8 mouse cellular contexts compared by ENCODE assay signal in genomic region chr1:90690591-90691116, GRCm38 (mm10).
DNase-seq lines count a peak whose midpoint lies in the region; ATAC-seq and TF ChIP-seq lines count a peak whose summit lies in the region.

No protein-coding gene starts in this region.

- no peaks in the 10 kb centered on the region for H3K27me3 ChIP-seq in heart, embryonic 12.5 days (replicated peaks)
- H3K27me3 ChIP-seq in heart, embryonic 10.5 days (ENCODE audit: insufficient read depth, poor library complexity, severe bottlenecking) = no peaks in the 10 kb centered on the region
- H3K27me3 ChIP-seq in stomach, postnatal 0 days (ENCODE audit: control insufficient read depth, insufficient read depth, low read length) = no peaks in the 10 kb centered on the region
- no peaks in the 10 kb centered on the region for H3K27me3 ChIP-seq in hindbrain, embryonic 11.5 days (ENCODE audit: control insufficient read depth, insufficient read depth, low read length)

- H3K4me3 ChIP-seq in heart, embryonic 12.5 days = no peak overlapping the region
- no peak overlapping the region for H3K4me3 ChIP-seq in heart, embryonic 10.5 days
- no peak overlapping the region for H3K4me3 ChIP-seq in embryonic fibroblast, embryonic 13.5 days (ENCODE audit: insufficient read depth, low read length)
- no peak overlapping the region for H3K4me3 ChIP-seq in stomach, postnatal 0 days (ENCODE audit: low read depth, low read length)
- H3K4me3 ChIP-seq in hindbrain, embryonic 11.5 days (ENCODE audit: low read depth, low read length) = no peak overlapping the region

- no peak for TF ChIP-seq EP300 in stomach, postnatal 0 days (optimal IDR thresholded peaks at IDR 0.05)

- H3K36me3 ChIP-seq in heart, embryonic 12.5 days = no peaks in the 10 kb centered on the region
- H3K36me3 ChIP-seq in heart, embryonic 10.5 days = no peaks in the 10 kb centered on the region
- no peaks in the 10 kb centered on the region for H3K36me3 ChIP-seq in stomach, postnatal 0 days (ENCODE audit: control insufficient read depth, insufficient read depth, low read length)
- H3K36me3 ChIP-seq in hindbrain, embryonic 11.5 days (ENCODE audit: control insufficient read depth, insufficient read depth, low read length) = no peaks in the 10 kb centered on the region

- no peak overlapping the region for H3K9ac ChIP-seq in heart, embryonic 12.5 days
- H3K9ac ChIP-seq in stomach, postnatal 0 days (ENCODE audit: low read length) = no peak overlapping the region
- no peak overlapping the region for H3K9ac ChIP-seq in hindbrain, embryonic 11.5 days (ENCODE audit: low read depth, low read length)

- WGBS in heart, embryonic 12.5 days = 32% methylated on average over 4 of the region's 4 CpGs
- WGBS in heart, embryonic 10.5 days = 44% methylated on average over 4 of the region's 4 CpGs
- 40% methylated on average over 4 of the region's 4 CpGs for WGBS in stomach, postnatal 0 days
- 70% methylated on average over 4 of the region's 4 CpGs for WGBS in hindbrain, embryonic 11.5 days

- H3K4me2 ChIP-seq in heart, embryonic 12.5 days = no peak overlapping the region
- H3K4me2 ChIP-seq in stomach, postnatal 0 days (replicated peaks; ENCODE audit: low read depth) = no peak overlapping the region
- no peak overlapping the region for H3K4me2 ChIP-seq in hindbrain, embryonic 11.5 days (replicated peaks; ENCODE audit: low read depth, low read length)

- TF ChIP-seq POLR2A in embryonic fibroblast, embryonic 13.5 days (IDR thresholded peaks at IDR 0.05; ENCODE audit: low read depth, low read length) = no peak

- peaks cover 4% of the 10 kb centered on the region; the same call in 1 of the 2 replicates for H3K9me3 ChIP-seq in heart, embryonic 12.5 days (replicated peaks)
- H3K9me3 ChIP-seq in heart, embryonic 10.5 days = 0 out of 2 replicates have a peak, but pooled peaks cover 2% of the 10 kb centered on the region
- no peaks in the 10 kb centered on the region for H3K9me3 ChIP-seq in stomach, postnatal 0 days (ENCODE audit: control insufficient read depth, low read length)
- no peaks in the 10 kb centered on the region for H3K9me3 ChIP-seq in hindbrain, embryonic 11.5 days (ENCODE audit: control insufficient read depth, low read length)

- peak overlapping the region; percentile 3; the same call in 1 of the 2 replicates for H3K27ac ChIP-seq in heart, embryonic 12.5 days (ENCODE audit: poor library complexity, severe bottlenecking)
- H3K27ac ChIP-seq in heart, embryonic 10.5 days = no peak overlapping the region
- peak overlapping the region; percentile 55 for H3K27ac ChIP-seq in embryonic fibroblast, embryonic 13.5 days (ENCODE audit: insufficient read depth, low read length)
- peak overlapping the region; percentile 45 for H3K27ac ChIP-seq in stomach, postnatal 0 days (replicated peaks)
- H3K27ac ChIP-seq in hindbrain, embryonic 11.5 days (ENCODE audit: low read depth, low read length) = no peak overlapping the region

- ATAC-seq in heart, embryonic 12.5 days (ENCODE audit: insufficient number of reproducible peaks, low FRiP score) = 0 out of 2 replicates have a peak, but pooled peaks have one; percentile 53
- peak; percentile 83 for ATAC-seq in stomach, postnatal 0 days (ENCODE audit: low FRiP score, low TSS enrichment)
- no peak for ATAC-seq in hindbrain, embryonic 11.5 days (ENCODE audit: low FRiP score)

- no peak for DNase-seq in heart, embryonic 10.5 days (ENCODE audit: low spot score)
- DNase-seq in kidney, adult 18-20 months = peak; percentile 8
- DNase-seq in left cerebral cortex, postnatal 36 days (ENCODE audit: low spot score in 2 of 2) = peak; percentile 42 to 65
- peak; percentile 31 for DNase-seq in stomach, postnatal 0 days (ENCODE audit: low spot score)
- no peak for DNase-seq in natural killer cell, adult 2 months (ENCODE audit: low spot score in 2 of 2)
- DNase-seq in hindbrain, embryonic 11.5 days (ENCODE audit: low spot score) = no peak

- intact Hi-C loops in left cerebral cortex, postnatal 36 days (cut with DNase I) = loop anchor here (5.0 kb wide), 1 partner anchor 62 kb away; no protein-coding TSS in a partner anchor

- TF ChIP-seq CTCF in embryonic fibroblast, embryonic 13.5 days (IDR thresholded peaks at IDR 0.05; ENCODE audit: borderline replicate concordance, insufficient read depth, low read length) = no peak
- no peak for TF ChIP-seq CTCF in stomach, postnatal 0 days (IDR thresholded peaks at IDR 0.05; ENCODE audit: low read depth)

- H3K4me1 ChIP-seq in heart, embryonic 12.5 days (replicated peaks) = peaks cover 14% of the 10 kb centered on the region
- no peaks in the 10 kb centered on the region for H3K4me1 ChIP-seq in heart, embryonic 10.5 days
- H3K4me1 ChIP-seq in embryonic fibroblast, embryonic 13.5 days (ENCODE audit: control insufficient read depth, insufficient read depth, low read length) = peaks cover 13% of the 10 kb centered on the region
- H3K4me1 ChIP-seq in stomach, postnatal 0 days (replicated peaks; ENCODE audit: control insufficient read depth, insufficient read depth) = no peaks in the 10 kb centered on the region
- H3K4me1 ChIP-seq in hindbrain, embryonic 11.5 days (replicated peaks; ENCODE audit: control insufficient read depth, insufficient read depth, low read length) = no peaks in the 10 kb centered on the region

Comparison
In these comparisons a context has a peak if more than half of its experiments do, and no peak if none do; other contexts are left out.
1. H3K27ac ChIP-seq: peak in heart, embryonic 12.5 days (single experiment), embryonic fibroblast, embryonic 13.5 days (single experiment) and stomach, postnatal 0 days (single experiment); none in heart, embryonic 10.5 days (single experiment) and hindbrain, embryonic 11.5 days (single experiment).
2. DNase-seq: peak in kidney, adult 18-20 months (single experiment), left cerebral cortex, postnatal 36 days (2 of 2) and stomach, postnatal 0 days (single experiment); none in heart, embryonic 10.5 days (single experiment), natural killer cell, adult 2 months (0 of 2) and hindbrain, embryonic 11.5 days (single experiment).